Mouse (Mus musculus): ENCODE results near the gene Ankrd28.
"Not testable (repeated sequence)": the region's sequence is repeated elsewhere in the genome, so short reads cannot be mapped to it uniquely, and the experiment has no call there.

The Ankrd28 gene

GRCm38 (mm10) chr14:31793979-31794775, 36.3 kb downstream of the Ankrd28 start:
- DNase-seq = peak; percentile 43

GRCm38 (mm10) chr14:31790797-31791196, 39.7 kb downstream of the Ankrd28 start:
- peak; percentile 34 for DNase-seq

- no peak for DNase-seq
Measured at GRCm38 (mm10) chr14:31786906-31787305, 43.5 kb downstream of the Ankrd28 start.

GRCm38 (mm10) chr14:31785681-31786080, 44.8 kb downstream of the Ankrd28 start:
- no peak for DNase-seq

GRCm38 (mm10) chr14:31784975-31785374, 45.5 kb downstream of the Ankrd28 start:
- no peak for DNase-seq

- DNase-seq = peak; percentile 37
Measured at GRCm38 (mm10) chr14:31781309-31782049, 49.0 kb downstream of the Ankrd28 start.

GRCm38 (mm10) chr14:31780412-31781233, 49.8 kb downstream of the Ankrd28 start:
- DNase-seq = no peak

- no peak for DNase-seq
Measured at GRCm38 (mm10) chr14:31773518-31773917, 56.9 kb downstream of the Ankrd28 start.

GRCm38 (mm10) chr14:31772251-31772650, 58.2 kb downstream of the Ankrd28 start:
- no peak for DNase-seq

GRCm38 (mm10) chr14:31768531-31768930, 61.9 kb downstream of the Ankrd28 start:
- DNase-seq = no peak

GRCm38 (mm10) chr14:31764083-31764482, 66.4 kb downstream of the Ankrd28 start:
- no peak for DNase-seq

- no peak for DNase-seq
Measured at GRCm38 (mm10) chr14:31761727-31762126, 68.7 kb downstream of the Ankrd28 start.

GRCm38 (mm10) chr14:31759195-31759594, 71.3 kb downstream of the Ankrd28 start:
- DNase-seq = no peak

GRCm38 (mm10) chr14:31758410-31758809, 72.0 kb downstream of the Ankrd28 start:
- DNase-seq = not testable (repeated sequence)

- DNase-seq = no peak
Measured at GRCm38 (mm10) chr14:31748239-31748873, 82.1 kb downstream of the Ankrd28 start.

GRCm38 (mm10) chr14:31742523-31742922, 87.9 kb downstream of the Ankrd28 start:
- DNase-seq = no peak

GRCm38 (mm10) chr14:31734811-31735210, 95.6 kb downstream of the Ankrd28 start:
- no peak for DNase-seq

- no peak for DNase-seq
Measured at GRCm38 (mm10) chr14:31727522-31727921, 102.9 kb downstream of the Ankrd28 start.

GRCm38 (mm10) chr14:31722746-31723145, 107.7 kb downstream of the Ankrd28 start:
- DNase-seq = no peak

GRCm38 (mm10) chr14:31721256-31721655, 109.2 kb downstream of the Ankrd28 start:
- no peak for DNase-seq

- DNase-seq = no peak
Measured at GRCm38 (mm10) chr14:31718332-31718731, 112.1 kb downstream of the Ankrd28 start.

- no peak for DNase-seq
Measured at GRCm38 (mm10) chr14:31717360-31717759, 113.1 kb downstream of the Ankrd28 start.

GRCm38 (mm10) chr14:31715669-31716068, 114.8 kb downstream of the Ankrd28 start:
- no peak for DNase-seq
